9 mouse cellular contexts compared by ENCODE assay signal in genomic region chr9:78107582-78107911, GRCm38 (mm10). TPM values are rescaled to one million over a fixed set of nuclear protein-coding genes. Genes with fewer than 3 reads are reported as not detected.
DNase-seq lines count a peak whose midpoint lies in the region; ATAC-seq and TF ChIP-seq lines count a peak whose summit lies in the region.
"Had no signal": no experiment of that assay in that cellular context is flagged by ENCODE, and none has a peak within 500 bp of the region (broad histone marks: within the 10 kb centered on the region; RNA-seq: fewer than 3 reads in every experiment).

No protein-coding gene starts in this region.

- no peak for ATAC-seq in heart, embryonic 15.5 days (replicated peaks; ENCODE audit: insufficient number of reproducible peaks, insufficient read depth, low FRiP score, low read depth)
- ATAC-seq in cerebellum, adult (ENCODE audit: insufficient number of reproducible peaks, low FRiP score, low TSS enrichment) = no peak

- H3K79me2 ChIP-seq in MEL (ENCODE audit: control insufficient read depth, insufficient read depth, low read length, poor library complexity) = peaks cover 28% of the 10 kb centered on the region

- no peaks in the 10 kb centered on the region for H3K9me3 ChIP-seq in heart, embryonic 15.5 days (replicated peaks)
- H3K9me3 ChIP-seq in MEL (replicated peaks; ENCODE audit: insufficient read depth, low read length) = no peaks in the 10 kb centered on the region
- no peaks in the 10 kb centered on the region for H3K9me3 ChIP-seq in hindbrain, embryonic 10.5 days

- H3K9ac ChIP-seq in heart, embryonic 15.5 days = peak overlapping the region; percentile 91
- H3K9ac ChIP-seq in MEL (ENCODE audit: control insufficient read depth, low read depth, low read length, poor library complexity, severe bottlenecking) = peak overlapping the region; percentile 98

- peak overlapping the region; percentile 96 for H3K27ac ChIP-seq in heart, embryonic 15.5 days
- peak overlapping the region; percentile 99 for H3K27ac ChIP-seq in MEL (ENCODE audit: control insufficient read depth, low read depth, low read length)
- peak overlapping the region; percentile 94 for H3K27ac ChIP-seq in hindbrain, embryonic 10.5 days

- H3K4me1 ChIP-seq in heart, embryonic 15.5 days (replicated peaks) = peaks cover 26% of the 10 kb centered on the region
- peaks cover 12 to 42% of the 10 kb centered on the region in 2 experiments for H3K4me1 ChIP-seq in MEL (ENCODE audit: control insufficient read depth in 1 of 2, insufficient read depth in 2 of 2, low read length in 2 of 2)
- H3K4me1 ChIP-seq in hindbrain, embryonic 10.5 days (replicated peaks) = peaks cover 22% of the 10 kb centered on the region

- no peaks in the 10 kb centered on the region for H3K36me3 ChIP-seq in heart, embryonic 15.5 days
- peaks cover 1 to 52% of the 10 kb centered on the region in 2 experiments; a peak in 3 of 4 replicates for H3K36me3 ChIP-seq in MEL (ENCODE audit: control insufficient read depth in 1 of 2, insufficient read depth in 2 of 2, low read length in 2 of 2)
- H3K36me3 ChIP-seq in hindbrain, embryonic 10.5 days = peaks cover 2% of the 10 kb centered on the region; the same call in 1 of the 2 replicates

- no peak for TF ChIP-seq CTCF in MEL (IDR thresholded peaks at IDR 0.05 in 2 of 3, conservative IDR thresholded peaks at IDR 0.05 in 1 of 3; ENCODE audit: control insufficient read depth in 1 of 3, insufficient read depth in 1 of 3, low read depth in 2 of 3, low read length in 3 of 3, poor library complexity in 1 of 3, severe bottlenecking in 1 of 3)

- H3K4me2 ChIP-seq in heart, embryonic 15.5 days = peak overlapping the region; percentile 83

- no peak for TF ChIP-seq RAD21 in MEL (IDR thresholded peaks at IDR 0.05; ENCODE audit: low read depth, low read length)

- peak overlapping the region; percentile 91 for H3K4me3 ChIP-seq in heart, embryonic 15.5 days
- H3K4me3 ChIP-seq in MEL (ENCODE audit: control insufficient read depth in 1 of 2, insufficient read depth in 1 of 2, low read depth in 2 of 2, low read length in 2 of 2) = peak overlapping the region; percentile 70 to 86
- peak overlapping the region; percentile 87 for H3K4me3 ChIP-seq in hindbrain, embryonic 10.5 days

- no peaks in the 10 kb centered on the region for H3K27me3 ChIP-seq in heart, embryonic 15.5 days
- H3K27me3 ChIP-seq in MEL (ENCODE audit: control insufficient read depth in 1 of 2, insufficient read depth in 2 of 2, low read length in 2 of 2) = no peaks in the 10 kb centered on the region
- peaks cover 4% of the 10 kb centered on the region; the same call in 1 of the 2 replicates for H3K27me3 ChIP-seq in hindbrain, embryonic 10.5 days (ENCODE audit: insufficient read depth, poor library complexity, severe bottlenecking)

- DNase-seq in heart, adult 11 months = no peak
- DNase-seq in MEL (ENCODE audit: low read depth, low spot score) = no peak
- DNase-seq in hindbrain, embryonic 10.5 days (ENCODE audit: low spot score) = no peak
- peak; percentile 39 for DNase-seq in mesoderm, embryonic 11.5 days (ENCODE audit: low read depth, low spot score)
- no peak for DNase-seq in gastrocnemius, postnatal 25 days
- DNase-seq in adrenal gland, postnatal 14 days = no peak

- 15% methylated on average over 6 of the region's 6 CpGs for WGBS in heart, embryonic 15.5 days
- WGBS in hindbrain, embryonic 10.5 days = 33% methylated on average over 6 of the region's 6 CpGs

- TF ChIP-seq POLR2A in MEL (IDR thresholded peaks at IDR 0.05; ENCODE audit: control insufficient read depth in 1 of 2, insufficient read depth in 1 of 2, low read depth in 1 of 2, low read length in 2 of 2, poor library complexity in 1 of 2) = no peak

- TF ChIP-seq EP300 in MEL (IDR thresholded peaks at IDR 0.05; ENCODE audit: low read depth in 1 of 2, low read length in 2 of 2) = no peak

TF ChIP-seq in MEL, 35 proteins besides CTCF, POLR2A, EP300 and RAD21:
- TF ChIP-seq GATA1 (IDR thresholded peaks at IDR 0.05; ENCODE audit: low read depth, low read length) (no peak), TAL1 (IDR thresholded peaks at IDR 0.05; ENCODE audit: low read length) (no peak), MAZ (IDR thresholded peaks at IDR 0.05; ENCODE audit: low read depth, low read length) (no peak), RCOR1 (IDR thresholded peaks at IDR 0.05; ENCODE audit: low read depth, low read length) (no peak), SIN3A (IDR thresholded peaks at IDR 0.05; ENCODE audit: low read length) (peak; percentile 69; the same call in 1 of the 2 replicates), MAFK (IDR thresholded peaks at IDR 0.05; ENCODE audit: borderline replicate concordance, low read depth, low read length) (no peak), ZC3H11A (IDR thresholded peaks at IDR 0.05; ENCODE audit: low read depth, low read length) (no peak), TBP (IDR thresholded peaks at IDR 0.05; ENCODE audit: low read depth, low read length) (peak; percentile 47; the same call in 1 of the 2 replicates), HCFC1 (IDR thresholded peaks at IDR 0.05; ENCODE audit: low read depth, low read length) (no peak), CHD2 (IDR thresholded peaks at IDR 0.05; ENCODE audit: low read length) (no peak), NRF1 (IDR thresholded peaks at IDR 0.05; ENCODE audit: insufficient read depth, low read depth, low read length, poor library complexity, severe bottlenecking) (no peak), ZNF384 (IDR thresholded peaks at IDR 0.05; ENCODE audit: low read depth, low read length) (peak; percentile 80), POLR2AphosphoS2 (IDR thresholded peaks at IDR 0.05; ENCODE audit: low read length) (no peak), MYB (IDR thresholded peaks at IDR 0.05; ENCODE audit: low read depth, low read length) (no peak), POLR2AphosphoS5 (IDR thresholded peaks at IDR 0.05; ENCODE audit: borderline replicate concordance, low read depth, low read length) (no peak), UBTF (IDR thresholded peaks at IDR 0.05; ENCODE audit: borderline replicate concordance, insufficient read depth, low read depth, low read length) (no peak), USF1 (IDR thresholded peaks at IDR 0.05; ENCODE audit: low read depth, low read length) (no peak)

RNA-seq across cellular contexts. Expression of gene Fbxo9, which starts 1.3 kb away (rescaled TPM):
- 42.4 and 48.6 TPM in 2 replicates for polyA plus RNA-seq in heart, embryonic 15.5 days (2015; fragmentation: Nextera tagmentation; extraction: Ambion mirVana)
- total RNA-seq in MEL (2012; rRNA removed) = 47.0 and 56.0 TPM in 2 replicates
- polyA plus RNA-seq in MEL (2012; ENCODE audit: insufficient read depth in 1 of 2, insufficient read length in 2 of 2, low read depth in 1 of 2, low replicate concordance in 2 of 2, missing spikeins in 1 of 2) = 100 to 1,000 TPM in 1 of 2 experiments, 10 to 100 TPM in 1; 47.0 to 402 TPM
- 25.0 and 27.8 TPM in 2 replicates for polyA plus RNA-seq in hindbrain, embryonic 10.5 days (2016; fragmentation: Nextera tagmentation; extraction: Ambion mirVana)
- total RNA-seq in gastrocnemius, postnatal 25 days (2021) = 10 to 100 TPM; 47.3 to 56.5 TPM
- total RNA-seq in adrenal gland, postnatal 14 days (2021) = 87.2 and 89.9 TPM in 2 replicates

RNA-seq across cellular contexts. Expression of gene Ick, which starts 1.4 kb away (rescaled TPM):
- 13.4 and 16.8 TPM in 2 replicates for polyA plus RNA-seq in heart, embryonic 15.5 days (2015; fragmentation: Nextera tagmentation; extraction: Ambion mirVana)
- 6.1 and 6.5 TPM in 2 replicates for total RNA-seq in MEL (2012; rRNA removed)
- polyA plus RNA-seq in MEL (2012; ENCODE audit: insufficient read depth in 1 of 2, insufficient read length in 2 of 2, low read depth in 1 of 2, low replicate concordance in 2 of 2, missing spikeins in 1 of 2) = 10 to 100 TPM in 1 of 2 experiments, not detected in 1; 16.1 TPM
- 37.7 and 39.1 TPM in 2 replicates for polyA plus RNA-seq in hindbrain, embryonic 10.5 days (2016; fragmentation: Nextera tagmentation; extraction: Ambion mirVana)
- 1 to 10 TPM; 6.3 to 7.2 TPM for total RNA-seq in gastrocnemius, postnatal 25 days (2021)
- 20.2 and 21.8 TPM in 2 replicates for total RNA-seq in adrenal gland, postnatal 14 days (2021)

RNA-seq across cellular contexts. Expression of gene Gcm1, which starts 55.8 kb away (rescaled TPM):
- polyA plus RNA-seq in heart, embryonic 15.5 days (2015; fragmentation: Nextera tagmentation; extraction: Ambion mirVana) = 0.09 TPM in 1 of 2 replicates, not detected in the other
- total RNA-seq in MEL (2012; rRNA removed) = not detected in 2 replicates
- not detected for polyA plus RNA-seq in MEL (2012; ENCODE audit: insufficient read depth in 1 of 2, insufficient read length in 2 of 2, low read depth in 1 of 2, low replicate concordance in 2 of 2, missing spikeins in 1 of 2)
- 0.21 TPM in 1 of 2 replicates, not detected in the other for polyA plus RNA-seq in hindbrain, embryonic 10.5 days (2016; fragmentation: Nextera tagmentation; extraction: Ambion mirVana)
- not detected for total RNA-seq in gastrocnemius, postnatal 25 days (2021)
- total RNA-seq in adrenal gland, postnatal 14 days (2021) = not detected in 2 replicates
- total RNA-seq: layer of hippocampus, postnatal 14 days had no signal
